Mouse (Mus musculus) C2C12 (cell line): ENCODE results near the gene Enthd1. TPM values are rescaled to one million over a fixed set of nuclear protein-coding genes. Genes with fewer than 3 reads are reported as not detected.

Experiments
- H3K27me3 ChIP-seq: one replicate; pipeline ENCODE4 v1.6.1; 2011; ENCODE audit not compliant: control insufficient read depth, insufficient read depth, insufficient read length
- H3K36me3 ChIP-seq: one replicate; pipeline ENCODE4 v1.6.1; 2011; ENCODE audit not compliant: control insufficient read depth, insufficient read depth
- H3K4me3 ChIP-seq: one replicate; pipeline ENCODE4 v1.5.1; 2011; ENCODE audit warnings: mild to moderate bottlenecking, control low read depth; ENCODE audit not compliant: poor library complexity, insufficient read depth, severe bottlenecking
- H3K79me2 ChIP-seq: one replicate; pipeline ENCODE4 v1.6.1; 2011; ENCODE audit not compliant: control insufficient read depth, insufficient read depth
- H3K79me3 ChIP-seq: one replicate; pipeline ENCODE4 v1.6.1; 2011; ENCODE audit warnings: low read depth, control low read depth
- H3ac ChIP-seq: one replicate; pipeline ENCODE3; 2011; ENCODE audit warnings: low read depth; ENCODE audit not compliant: control insufficient read depth, insufficient read length
- CEBPB ChIP-seq: IDR thresholded peaks from one replicate; pipeline ENCODE4 v1.6.1; 2011; ENCODE audit warnings: low read depth, mild to moderate bottlenecking, control low read depth, moderate library complexity
- CTCF ChIP-seq: IDR thresholded peaks from one replicate; pipeline ENCODE4 v1.5.1; 2011; ENCODE audit not compliant: control insufficient read depth, insufficient read depth, insufficient read length
- FOSL1 ChIP-seq: IDR thresholded peaks from one replicate; pipeline ENCODE4 v1.8.0; 2011; ENCODE audit warnings: mild to moderate bottlenecking, low read length; ENCODE audit not compliant: poor library complexity, insufficient read depth, severe bottlenecking
- MAX ChIP-seq: IDR thresholded peaks from one replicate; pipeline ENCODE4 v1.6.1; 2011; ENCODE audit warnings: mild to moderate bottlenecking, control low read depth
- MYOD1 ChIP-seq: IDR thresholded peaks from one replicate; pipeline ENCODE4 v1.6.1; 2011; ENCODE audit warnings: low read depth; ENCODE audit not compliant: control insufficient read depth, insufficient read length
- MYOG ChIP-seq: IDR thresholded peaks from one replicate; pipeline ENCODE4 v1.6.1; 2011; ENCODE audit not compliant: control insufficient read depth, insufficient read length; ENCODE audit errors: extremely low read depth
- USF1 ChIP-seq: IDR thresholded peaks from one replicate; pipeline ENCODE4 v1.6.1; 2011; ENCODE audit warnings: low read depth, mild to moderate bottlenecking, control low read depth, moderate library complexity
- polyA plus RNA-seq: library from polyadenylated mRNA; unstranded; fragments of >200 nt; fragmentation: generic; extraction: Trizol; gene quantifications from one replicate; pipeline ENCODE4 v1.2.1, GENCODE M21; 2012; ENCODE audit warnings: missing spikeins

Gene Enthd1
- polyA plus RNA-seq, 1 experiment: 0.02 TPM

- H3K27me3 ChIP-seq: peaks cover 50% of the 10 kb centered on the region
- TF ChIP-seq MYOG (no peak), USF1 (no peak), CTCF (no peak), MYOD1 (no peak), CEBPB (no peak), MAX (no peak), FOSL1 (no peak)
- H3K4me3 ChIP-seq: no peak overlapping the region
- H3K79me2 ChIP-seq: no peaks in the 10 kb centered on the region
- no peak overlapping the region for H3ac ChIP-seq
- no peaks in the 10 kb centered on the region for H3K36me3 ChIP-seq
- H3K79me3 ChIP-seq: no peaks in the 10 kb centered on the region
These were observed 128.0 kb downstream of the Enthd1 start for GRCm38 (mm10) chr15:80436961-80437360.

GRCm38 (mm10) chr15:80430324-80430723, 134.6 kb downstream of the Enthd1 start:
- TF ChIP-seq MYOD1 (no peak), FOSL1 (no peak), CTCF (no peak), CEBPB (no peak), MAX (no peak), USF1 (no peak), MYOG (no peak)

GRCm38 (mm10) chr15:80418146-80418545, 146.8 kb downstream of the Enthd1 start:
- no peaks in the 10 kb centered on the region for H3K36me3 ChIP-seq
- H3K4me3 ChIP-seq: no peak overlapping the region
- peaks cover 5% of the 10 kb centered on the region for H3K27me3 ChIP-seq
- no peak for TF ChIP-seq CEBPB
- TF ChIP-seq MYOD1: no peak
- no peak for TF ChIP-seq MYOG
- TF ChIP-seq USF1: no peak
- TF ChIP-seq CTCF: no peak
- no peak for TF ChIP-seq FOSL1
- TF ChIP-seq MAX: no peak
- H3ac ChIP-seq: no peak overlapping the region
- H3K79me3 ChIP-seq: no peaks in the 10 kb centered on the region
- H3K79me2 ChIP-seq: no peaks in the 10 kb centered on the region

More at GRCm38 (mm10) chr15:80430324-80430723, 134.6 kb downstream of the Enthd1 start:
- no peak overlapping the region for H3ac ChIP-seq
- H3K79me2 ChIP-seq: no peaks in the 10 kb centered on the region
- H3K27me3 ChIP-seq: peaks cover 69% of the 10 kb centered on the region
- H3K4me3 ChIP-seq: no peak overlapping the region
- no peaks in the 10 kb centered on the region for H3K79me3 ChIP-seq
- no peaks in the 10 kb centered on the region for H3K36me3 ChIP-seq

GRCm38 (mm10) chr15:80417066-80417465, 147.9 kb downstream of the Enthd1 start:
- H3K36me3 ChIP-seq: no peaks in the 10 kb centered on the region
- TF ChIP-seq MYOG (no peak), MYOD1 (no peak), CEBPB (no peak)
- no peaks in the 10 kb centered on the region for H3K79me2 ChIP-seq
- H3K4me3 ChIP-seq: no peak overlapping the region
- H3ac ChIP-seq: no peak overlapping the region
- peaks cover 8% of the 10 kb centered on the region for H3K27me3 ChIP-seq
- no peaks in the 10 kb centered on the region for H3K79me3 ChIP-seq

GRCm38 (mm10) chr15:80415132-80415531, 149.8 kb downstream of the Enthd1 start:
- Histone ChIP-seq H3K79me3 (no peaks in the 10 kb centered on the region), H3ac (no peak overlapping the region), H3K27me3 (peaks cover 12% of the 10 kb centered on the region), H3K79me2 (no peaks in the 10 kb centered on the region), H3K36me3 (no peaks in the 10 kb centered on the region), H3K4me3 (no peak overlapping the region)
- no peak for TF ChIP-seq MYOG
- no peak for TF ChIP-seq USF1
- no peak for TF ChIP-seq CTCF
- TF ChIP-seq FOSL1: no peak
- TF ChIP-seq CEBPB: no peak
- no peak for TF ChIP-seq MAX
- no peak for TF ChIP-seq MYOD1
